Mouse (Mus musculus): ENCODE data around the gene Prdm9. TPM values are rescaled to one million over a fixed set of nuclear protein-coding genes. Genes with fewer than 3 reads are reported as not detected.

The Prdm9 gene
- 1.6 TPM in 2 replicates for polyA plus RNA-seq (2016; fragmentation: Nextera tagmentation; extraction: Ambion mirVana)

GRCm38 (mm10) chr17:15564014-15564927 is at the start of gene Prdm9:
TSS of gene Prdm9 (minus strand) at chr17:15564354.
- peaks cover 6% of the 10 kb centered on the region for H3K4me1 ChIP-seq (replicated peaks)
- WGBS: under 1% methylated on average over 43 of the region's 43 CpGs
- ATAC-seq (ENCODE audit: insufficient number of reproducible peaks, low FRiP score): peak; percentile 100
- no peaks in the 10 kb centered on the region for H3K36me3 ChIP-seq
- H3K4me2 ChIP-seq: peak within 1 kb of the TSS; percentile 82
- no peaks in the 10 kb centered on the region for H3K9me3 ChIP-seq (replicated peaks)
- no peaks in the 10 kb centered on the region for H3K27me3 ChIP-seq (replicated peaks)
- peak within 1 kb of the TSS; percentile 73 for H3K9ac ChIP-seq
- H3K27ac ChIP-seq (ENCODE audit: poor library complexity, severe bottlenecking): peak within 1 kb of the TSS; percentile 97
- peak within 1 kb of the TSS; percentile 72 for H3K4me3 ChIP-seq

- Histone ChIP-seq H3K9me3 (replicated peaks) (no peaks in the 10 kb centered on the region), H3K27me3 (replicated peaks) (no peaks in the 10 kb centered on the region), H3K36me3 (no peaks in the 10 kb centered on the region), H3K27ac (ENCODE audit: poor library complexity, severe bottlenecking) (no peak overlapping the region), H3K4me3 (no peak overlapping the region), H3K9ac (no peak overlapping the region), H3K4me1 (replicated peaks) (no peaks in the 10 kb centered on the region), H3K4me2 (no peak overlapping the region)
- no peak for ATAC-seq (ENCODE audit: insufficient number of reproducible peaks, low FRiP score)
- 88% methylated on average over 7 of the region's 11 CpGs for WGBS
Measured at GRCm38 (mm10) chr17:15599496-15599895, 35.3 kb upstream of the Prdm9 start.

- no peak overlapping the region for H3K9ac ChIP-seq
Measured at GRCm38 (mm10) chr17:15591216-15591881, 27.2 kb upstream of the Prdm9 start.

GRCm38 (mm10) chr17:15588116-15588515 is 24.0 kb upstream of the Prdm9 start:
- ATAC-seq (ENCODE audit: insufficient number of reproducible peaks, low FRiP score): no peak
- 80% methylated on average over 2 of the region's 2 CpGs for WGBS
- no peaks in the 10 kb centered on the region for H3K27me3 ChIP-seq (replicated peaks)
- H3K9me3 ChIP-seq (replicated peaks): no peaks in the 10 kb centered on the region
- no peaks in the 10 kb centered on the region for H3K36me3 ChIP-seq
- no peak overlapping the region for H3K9ac ChIP-seq
- no peak overlapping the region for H3K4me3 ChIP-seq
- H3K4me2 ChIP-seq: no peak overlapping the region
- no peak overlapping the region for H3K27ac ChIP-seq (ENCODE audit: poor library complexity, severe bottlenecking)
- H3K4me1 ChIP-seq (replicated peaks): no peaks in the 10 kb centered on the region

More at GRCm38 (mm10) chr17:15591216-15591881, 27.2 kb upstream of the Prdm9 start:
- WGBS: 78% methylated on average over 7 of the region's 7 CpGs
- Histone ChIP-seq H3K4me3 (no peak overlapping the region), H3K4me2 (no peak overlapping the region), H3K4me1 (replicated peaks) (no peaks in the 10 kb centered on the region), H3K27ac (ENCODE audit: poor library complexity, severe bottlenecking) (no peak overlapping the region), H3K9me3 (replicated peaks) (0 out of 2 replicates have a peak, but pooled peaks cover 3% of the 10 kb centered on the region), H3K36me3 (no peaks in the 10 kb centered on the region), H3K27me3 (replicated peaks) (no peaks in the 10 kb centered on the region)
- ATAC-seq (ENCODE audit: insufficient number of reproducible peaks, low FRiP score): no peak

GRCm38 (mm10) chr17:15585691-15586090 is 21.5 kb upstream of the Prdm9 start:
- Histone ChIP-seq H3K27ac (ENCODE audit: poor library complexity, severe bottlenecking) (no peak overlapping the region), H3K4me1 (replicated peaks) (no peaks in the 10 kb centered on the region), H3K4me2 (no peak overlapping the region), H3K9ac (no peak overlapping the region), H3K27me3 (replicated peaks) (no peaks in the 10 kb centered on the region), H3K36me3 (no peaks in the 10 kb centered on the region), H3K9me3 (replicated peaks) (no peaks in the 10 kb centered on the region), H3K4me3 (no peak overlapping the region)
- WGBS: 36% methylated on average over 4 of the region's 4 CpGs
- no peak for ATAC-seq (ENCODE audit: insufficient number of reproducible peaks, low FRiP score)

GRCm38 (mm10) chr17:15583071-15583470 is 18.9 kb upstream of the Prdm9 start:
- Histone ChIP-seq H3K4me3 (no peak overlapping the region), H3K4me1 (replicated peaks) (no peaks in the 10 kb centered on the region), H3K27me3 (replicated peaks) (no peaks in the 10 kb centered on the region), H3K4me2 (no peak overlapping the region), H3K36me3 (no peaks in the 10 kb centered on the region), H3K9ac (no peak overlapping the region), H3K9me3 (replicated peaks) (no peaks in the 10 kb centered on the region), H3K27ac (ENCODE audit: poor library complexity, severe bottlenecking) (no peak overlapping the region)
- 80% methylated on average over 7 of the region's 7 CpGs for WGBS
- no peak for ATAC-seq (ENCODE audit: insufficient number of reproducible peaks, low FRiP score)

- Histone ChIP-seq H3K36me3 (no peaks in the 10 kb centered on the region), H3K27ac (ENCODE audit: poor library complexity, severe bottlenecking) (no peak overlapping the region), H3K27me3 (replicated peaks) (no peaks in the 10 kb centered on the region), H3K9me3 (replicated peaks) (no peaks in the 10 kb centered on the region), H3K4me1 (replicated peaks) (no peaks in the 10 kb centered on the region), H3K4me2 (no peak overlapping the region), H3K4me3 (no peak overlapping the region), H3K9ac (no peak overlapping the region)
- no peak for ATAC-seq (ENCODE audit: insufficient number of reproducible peaks, low FRiP score)
- WGBS: 81% methylated on average over 2 of the region's 2 CpGs
Measured at GRCm38 (mm10) chr17:15580072-15580447, 15.9 kb upstream of the Prdm9 start.

GRCm38 (mm10) chr17:15579410-15580071 is 15.4 kb upstream of the Prdm9 start:
- Histone ChIP-seq H3K36me3 (no peaks in the 10 kb centered on the region), H3K4me3 (no peak overlapping the region), H3K9me3 (replicated peaks) (no peaks in the 10 kb centered on the region), H3K27ac (ENCODE audit: poor library complexity, severe bottlenecking) (no peak overlapping the region), H3K27me3 (replicated peaks) (no peaks in the 10 kb centered on the region), H3K4me2 (no peak overlapping the region), H3K9ac (no peak overlapping the region), H3K4me1 (replicated peaks) (no peaks in the 10 kb centered on the region)
- no peak for ATAC-seq (ENCODE audit: insufficient number of reproducible peaks, low FRiP score)
- 65% methylated on average over 7 of the region's 7 CpGs for WGBS

- Histone ChIP-seq H3K27ac (ENCODE audit: poor library complexity, severe bottlenecking) (no peak overlapping the region), H3K4me2 (peak overlapping the region; percentile 72), H3K9ac (peak overlapping the region; percentile 58; the same call in 1 of the 2 replicates), H3K9me3 (replicated peaks) (no peaks in the 10 kb centered on the region), H3K4me3 (peak overlapping the region; percentile 53), H3K27me3 (replicated peaks) (no peaks in the 10 kb centered on the region), H3K36me3 (no peaks in the 10 kb centered on the region), H3K4me1 (replicated peaks) (peaks cover 3% of the 10 kb centered on the region)
- ATAC-seq (ENCODE audit: insufficient number of reproducible peaks, low FRiP score): peak; percentile 75; the same call in 1 of the 2 replicates
- WGBS: under 1% methylated on average over 32 of the region's 32 CpGs
Measured at GRCm38 (mm10) chr17:15577291-15577694, 13.1 kb upstream of the Prdm9 start.

GRCm38 (mm10) chr17:15575056-15575455 is 10.9 kb upstream of the Prdm9 start:
- Histone ChIP-seq H3K4me2 (no peak overlapping the region), H3K27ac (ENCODE audit: poor library complexity, severe bottlenecking) (no peak overlapping the region), H3K36me3 (no peaks in the 10 kb centered on the region), H3K4me1 (replicated peaks) (peaks cover 7% of the 10 kb centered on the region), H3K27me3 (replicated peaks) (no peaks in the 10 kb centered on the region), H3K4me3 (no peak overlapping the region), H3K9me3 (replicated peaks) (no peaks in the 10 kb centered on the region), H3K9ac (no peak overlapping the region)
- WGBS: 66% methylated on average over 1 of the region's 1 CpGs
- no peak for ATAC-seq (ENCODE audit: insufficient number of reproducible peaks, low FRiP score)

GRCm38 (mm10) chr17:15566908-15567307 is 2.8 kb upstream of the Prdm9 start:
- 70% methylated on average over 5 of the region's 5 CpGs for WGBS
- Histone ChIP-seq H3K4me1 (replicated peaks) (peaks cover 8% of the 10 kb centered on the region), H3K27me3 (replicated peaks) (no peaks in the 10 kb centered on the region), H3K9me3 (replicated peaks) (no peaks in the 10 kb centered on the region), H3K4me2 (no peak overlapping the region), H3K36me3 (no peaks in the 10 kb centered on the region), H3K9ac (no peak overlapping the region), H3K4me3 (no peak overlapping the region), H3K27ac (ENCODE audit: poor library complexity, severe bottlenecking) (no peak overlapping the region)
- no peak for ATAC-seq (ENCODE audit: insufficient number of reproducible peaks, low FRiP score)
